ENCODE assay signal across 9 mouse cellular contexts in the genomic region with DNA sequence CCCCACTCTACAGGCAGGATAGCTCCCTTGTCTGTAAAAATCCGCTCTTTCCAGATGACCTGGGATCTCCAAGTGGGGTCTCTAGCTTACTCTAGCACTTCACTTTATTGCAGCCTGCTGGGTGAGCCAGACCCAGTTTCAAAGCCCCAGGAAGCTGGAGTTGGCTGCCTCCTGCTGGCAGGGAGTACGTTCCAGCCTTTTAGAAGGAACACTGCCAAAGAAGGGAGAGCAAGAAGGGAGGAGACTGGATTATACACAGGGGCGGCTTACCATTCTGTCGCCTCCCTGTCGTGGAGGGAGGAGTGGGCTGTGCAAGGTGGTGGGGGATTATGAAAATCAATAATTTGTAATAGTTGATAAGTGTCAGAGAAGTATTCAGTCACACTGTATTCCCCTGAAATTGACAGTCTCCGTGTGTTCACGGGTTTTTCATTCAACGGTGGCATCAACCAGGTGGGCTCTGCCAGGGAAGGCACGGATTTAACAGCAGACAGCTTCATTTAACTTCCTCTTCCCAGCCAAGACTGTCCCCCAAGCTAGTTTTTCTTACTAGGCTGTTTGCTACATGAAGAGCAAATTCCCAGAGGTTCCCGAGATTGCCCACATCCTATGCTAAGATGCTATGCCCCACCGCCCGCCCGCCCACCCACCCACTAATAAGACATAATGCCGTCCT. TPM values are rescaled to one million over a fixed set of nuclear protein-coding genes. Genes with fewer than 3 reads are reported as not detected.
A peak's percentile ranks its signal among the peaks of the same experiment; 100 is the strongest.
DNase-seq lines count a peak whose midpoint lies in the region; ATAC-seq and TF ChIP-seq lines count a peak whose summit lies in the region.
"Had no signal": no experiment of that assay in that cellular context is flagged by ENCODE, and none has a peak within 500 bp of the region (broad histone marks: within the 10 kb centered on the region; RNA-seq: fewer than 3 reads in every experiment).

No protein-coding gene starts in this region.

- intact Hi-C loops in heart, postnatal 10 days (cut with DNase I) = no loop called here
- intact Hi-C loops in left cerebral cortex, adult 2 months (cut with DNase I) = loop anchor here (1.0 kb wide), 2 partner anchors 26 to 40 kb away; a partner anchor contains a TSS

- H3K4me3 ChIP-seq in embryonic facial prominence, embryonic 15.5 days (replicated peaks) = peak overlapping the region; percentile 21; the same call in 1 of the 2 replicates
- H3K4me3 ChIP-seq in left cerebral cortex, adult 2 months = peak overlapping the region; percentile 52
- no peak overlapping the region for H3K4me3 ChIP-seq in neural tube, embryonic 12.5 days

- 16% methylated on average over 14 of the region's 14 CpGs for WGBS in embryonic facial prominence, embryonic 15.5 days
- WGBS in neural tube, embryonic 12.5 days = 26% methylated on average over 14 of the region's 14 CpGs

- H3K36me3 ChIP-seq in embryonic facial prominence, embryonic 15.5 days = no peaks in the 10 kb centered on the region
- H3K36me3 ChIP-seq in neural tube, embryonic 12.5 days = no peaks in the 10 kb centered on the region

- peaks cover 6% of the 10 kb centered on the region; the same call in 1 of the 2 replicates for H3K4me1 ChIP-seq in embryonic facial prominence, embryonic 15.5 days
- H3K4me1 ChIP-seq in neural tube, embryonic 12.5 days = peaks cover 7% of the 10 kb centered on the region; the same call in 1 of the 2 replicates

- H3K27me3 ChIP-seq in embryonic facial prominence, embryonic 15.5 days = peaks cover 6% of the 10 kb centered on the region; the same call in 1 of the 2 replicates
- no peaks in the 10 kb centered on the region for H3K27me3 ChIP-seq in neural tube, embryonic 12.5 days (replicated peaks)

- no peak for ATAC-seq in embryonic facial prominence, embryonic 15.5 days (ENCODE audit: insufficient number of reproducible peaks, low FRiP score, low TSS enrichment, low read depth)
- ATAC-seq in neural tube, embryonic 12.5 days (ENCODE audit: low FRiP score, low read depth) = peak; percentile 61; the same call in 1 of the 2 replicates

- H3K9me3 ChIP-seq in embryonic facial prominence, embryonic 15.5 days (replicated peaks) = no peaks in the 10 kb centered on the region
- no peaks in the 10 kb centered on the region for H3K9me3 ChIP-seq in neural tube, embryonic 12.5 days

- DNase-seq in adrenal gland, postnatal 10 days = peak; percentile 33
- DNase-seq in adrenal gland, adult 18-20 months (ENCODE audit: low spot score in 2 of 2) = no peak
- peak; percentile 9 to 19 for DNase-seq in adrenal gland, postnatal 36 days
- DNase-seq in heart, postnatal 10 days = peak; percentile 37 to 55
- DNase-seq in left cerebral cortex, adult 2 months (ENCODE audit: extremely low spot score in 1 of 2, low spot score in 2 of 2) = peak; percentile 76 to 80
- DNase-seq in urinary bladder, postnatal 10 days (ENCODE audit: low spot score) = no peak

- no peak overlapping the region for H3K9ac ChIP-seq in embryonic facial prominence, embryonic 15.5 days
- 0 out of 2 replicates have a peak overlapping the region, but pooled peaks have one; percentile 23 for H3K9ac ChIP-seq in neural tube, embryonic 12.5 days

- no peak overlapping the region for H3K27ac ChIP-seq in embryonic facial prominence, embryonic 15.5 days (replicated peaks)
- H3K27ac ChIP-seq in left cerebral cortex, adult 2 months = peak overlapping the region; percentile 99
- no peak overlapping the region for H3K27ac ChIP-seq in neural tube, embryonic 12.5 days

- TF ChIP-seq CTCF in left cerebral cortex, adult 2 months (IDR thresholded peaks at IDR 0.05) = peak; percentile 70

- H3K4me2 ChIP-seq in embryonic facial prominence, embryonic 15.5 days (replicated peaks) = peak overlapping the region; percentile 39
- peak overlapping the region; percentile 51 for H3K4me2 ChIP-seq in neural tube, embryonic 12.5 days (replicated peaks)

RNA-seq across cellular contexts. Expression of a gene that starts 0.4 kb away (rescaled TPM):
- total RNA-seq in adrenal gland, postnatal 10 days (2021) = 1 to 10 TPM; 3.2 to 5.8 TPM
- under 1 TPM; 0.74 to 0.93 TPM for total RNA-seq in adrenal gland, adult 18-20 months (2021)
- under 1 TPM; 0.56 to 0.99 TPM for total RNA-seq in adrenal gland, postnatal 36 days (2021)
- 2.6 and 2.8 TPM in 2 replicates for polyA plus RNA-seq in embryonic facial prominence, embryonic 15.5 days (2015; fragmentation: Nextera tagmentation; extraction: Ambion mirVana)
- total RNA-seq in heart, postnatal 10 days (2021) = under 1 TPM; 0.32 to 0.41 TPM
- total RNA-seq in left cerebral cortex, adult 2 months (2021) = 100 to 1,000 TPM; 133 to 144 TPM
- polyA plus RNA-seq in neural tube, embryonic 12.5 days (2016; fragmentation: Nextera tagmentation; extraction: Ambion mirVana) = 4.0 and 4.4 TPM in 2 replicates
- polyA plus RNA-seq: C2C12 had no signal

RNA-seq across cellular contexts. Expression of a gene that starts 40.0 kb away (rescaled TPM):
- total RNA-seq in adrenal gland, postnatal 10 days (2021) = 10 to 100 TPM; 13.4 to 18.8 TPM
- total RNA-seq in adrenal gland, adult 18-20 months (2021) = 10 to 100 TPM; 13.0 to 14.7 TPM
- total RNA-seq in adrenal gland, postnatal 36 days (2021) = 10 to 100 TPM; 13.4 to 13.7 TPM
- polyA plus RNA-seq in embryonic facial prominence, embryonic 15.5 days (2015; fragmentation: Nextera tagmentation; extraction: Ambion mirVana) = 34.5 and 35.4 TPM in 2 replicates
- 10 to 100 TPM; 13.3 to 13.6 TPM for total RNA-seq in heart, postnatal 10 days (2021)
- total RNA-seq in left cerebral cortex, adult 2 months (2021) = 10 to 100 TPM; 14.4 to 16.3 TPM
- 49.4 and 50.4 TPM in 2 replicates for polyA plus RNA-seq in neural tube, embryonic 12.5 days (2016; fragmentation: Nextera tagmentation; extraction: Ambion mirVana)

Comparison
In these comparisons a context has a peak if more than half of its experiments do, and no peak if none do; other contexts are left out.
1. DNase-seq: peak in adrenal gland, postnatal 10 days (single experiment), adrenal gland, postnatal 36 days (2 of 2), heart, postnatal 10 days (2 of 2) and left cerebral cortex, adult 2 months (2 of 2); none in adrenal gland, adult 18-20 months (0 of 2) and urinary bladder, postnatal 10 days (single experiment).
2. RNA of a gene that starts 0.4 kb away (total RNA-seq): 133 to 144 TPM in left cerebral cortex, adult 2 months; 3.2 to 5.8 TPM in adrenal gland, postnatal 10 days, 0.56 to 0.99 TPM in adrenal gland, postnatal 36 days, 0.74 to 0.93 TPM in adrenal gland, adult 18-20 months and 0.32 to 0.41 TPM in heart, postnatal 10 days; every median in the first group is over 10 times any median in the second.